In genomic region chr11:95805527-95805926, GRCm38 (mm10) we compare ENCODE assay signal across 10 mouse cellular contexts. TPM values are rescaled to one million over a fixed set of nuclear protein-coding genes. Genes with fewer than 3 reads are reported as not detected.
A peak's percentile ranks its signal among the peaks of the same experiment; 100 is the strongest.
DNase-seq lines count a peak whose midpoint lies in the region; ATAC-seq lines count a peak whose summit lies in the region.
"Had no signal": no experiment of that assay in that cellular context is flagged by ENCODE, and none has a peak within 500 bp of the region (broad histone marks: within the 10 kb centered on the region; RNA-seq: fewer than 3 reads in every experiment).

No protein-coding gene starts in this region.

- no peak for DNase-seq in hindbrain, embryonic 10.5 days (ENCODE audit: low spot score)
- peak; percentile 66 for DNase-seq in adrenal gland, adult 8-10 months
- peak; percentile 58 to 66 for DNase-seq in spleen, postnatal 10 days (ENCODE audit: low spot score in 2 of 2)
- no peak for DNase-seq in layer of hippocampus, adult 8-10 months (ENCODE audit: low spot score in 2 of 2)
- no peak for DNase-seq in layer of hippocampus, postnatal 10 days (ENCODE audit: low spot score in 2 of 2)
- no peak for DNase-seq in right cerebral cortex, postnatal 4 days
- DNase-seq: lung, embryonic 14.5 days had no signal

- peaks cover 12% of the 10 kb centered on the region for H3K9me3 ChIP-seq in hindbrain, embryonic 10.5 days
- no peaks in the 10 kb centered on the region for H3K9me3 ChIP-seq in hindbrain, embryonic 12.5 days (replicated peaks)
- H3K9me3 ChIP-seq in kidney, embryonic 15.5 days (replicated peaks): 0 out of 2 replicates have a peak, but pooled peaks cover 5% of the 10 kb centered on the region
- H3K9me3 ChIP-seq: hindbrain, embryonic 15.5 days had no signal

- WGBS in hindbrain, embryonic 10.5 days: 48% methylated on average over 3 of the region's 3 CpGs
- 54% methylated on average over 3 of the region's 3 CpGs for WGBS in hindbrain, embryonic 12.5 days
- 28% methylated on average over 3 of the region's 3 CpGs for WGBS in kidney, embryonic 15.5 days

- H3K4me3 ChIP-seq in hindbrain, embryonic 10.5 days: no peak overlapping the region
- no peak overlapping the region for H3K4me3 ChIP-seq in hindbrain, embryonic 12.5 days
- no peak overlapping the region for H3K4me3 ChIP-seq in kidney, embryonic 15.5 days (replicated peaks)
- H3K4me3 ChIP-seq: hindbrain, embryonic 15.5 days had no signal

- no peak overlapping the region for H3K4me2 ChIP-seq in hindbrain, embryonic 12.5 days (replicated peaks)
- no peak overlapping the region for H3K4me2 ChIP-seq in kidney, embryonic 15.5 days
- H3K4me2 ChIP-seq: hindbrain, embryonic 15.5 days; lung, embryonic 14.5 days had no signal

- H3K27ac ChIP-seq in hindbrain, embryonic 10.5 days: 0 out of 2 replicates have a peak overlapping the region, but pooled peaks have one; percentile 23
- no peak overlapping the region for H3K27ac ChIP-seq in hindbrain, embryonic 12.5 days
- no peak overlapping the region for H3K27ac ChIP-seq in kidney, embryonic 15.5 days
- H3K27ac ChIP-seq: hindbrain, embryonic 15.5 days had no signal

- 0 out of 2 replicates have a peak, but pooled peaks cover 6% of the 10 kb centered on the region for H3K36me3 ChIP-seq in hindbrain, embryonic 10.5 days
- no peaks in the 10 kb centered on the region for H3K36me3 ChIP-seq in hindbrain, embryonic 12.5 days
- no peaks in the 10 kb centered on the region for H3K36me3 ChIP-seq in kidney, embryonic 15.5 days
- H3K36me3 ChIP-seq: hindbrain, embryonic 15.5 days had no signal

- no peak overlapping the region for H3K9ac ChIP-seq in hindbrain, embryonic 12.5 days
- no peak overlapping the region for H3K9ac ChIP-seq in kidney, embryonic 15.5 days
- H3K9ac ChIP-seq: hindbrain, embryonic 15.5 days; lung, embryonic 14.5 days had no signal

- no peaks in the 10 kb centered on the region for H3K27me3 ChIP-seq in hindbrain, embryonic 10.5 days (ENCODE audit: insufficient read depth, poor library complexity, severe bottlenecking)
- H3K27me3 ChIP-seq in hindbrain, embryonic 12.5 days: no peaks in the 10 kb centered on the region
- H3K27me3 ChIP-seq in kidney, embryonic 15.5 days: no peaks in the 10 kb centered on the region
- H3K27me3 ChIP-seq: hindbrain, embryonic 15.5 days had no signal

- H3K4me1 ChIP-seq in hindbrain, embryonic 10.5 days (replicated peaks): peaks cover 23% of the 10 kb centered on the region
- H3K4me1 ChIP-seq in hindbrain, embryonic 12.5 days: peaks cover 7% of the 10 kb centered on the region
- H3K4me1 ChIP-seq in kidney, embryonic 15.5 days: 0 out of 2 replicates have a peak, but pooled peaks cover 5% of the 10 kb centered on the region
- H3K4me1 ChIP-seq: hindbrain, embryonic 15.5 days had no signal

- ATAC-seq in hindbrain, embryonic 12.5 days (ENCODE audit: low FRiP score): no peak
- peak; percentile 69; the same call in 1 of the 2 replicates for ATAC-seq in kidney, embryonic 15.5 days (replicated peaks; ENCODE audit: low FRiP score)

RNA-seq across cellular contexts. Expression of gene Phospho1, which starts 18.8 kb away (rescaled TPM):
- 0.42 and 0.86 TPM in 2 replicates for polyA plus RNA-seq in hindbrain, embryonic 10.5 days (2016; fragmentation: Nextera tagmentation; extraction: Ambion mirVana)
- polyA plus RNA-seq in hindbrain, embryonic 12.5 days (2016; fragmentation: Nextera tagmentation; extraction: Ambion mirVana): 0.43 TPM in 1 of 2 replicates, not detected in the other
- 100 to 1,000 TPM in 2 of 4 experiments, 10 to 100 TPM in 2; 61.9 to 148 (median 104) TPM for total RNA-seq in adrenal gland, adult 8-10 months (2022)
- 2.0 TPM in 1 of 2 replicates, not detected in the other for polyA plus RNA-seq in kidney, embryonic 15.5 days (2015; fragmentation: Nextera tagmentation; extraction: Ambion mirVana)
- total RNA-seq in layer of hippocampus, adult 8-10 months (2022): 10 to 100 TPM; 44.2 to 51.8 (median 50.0) TPM
- total RNA-seq in layer of hippocampus, postnatal 10 days (2021): 10 to 100 TPM; 17.8 to 21.3 TPM
- polyA plus RNA-seq: lung, embryonic 14.5 days had no signal

RNA-seq across cellular contexts. Expression of gene Gngt2, which starts 31.5 kb away (rescaled TPM):
- polyA plus RNA-seq in hindbrain, embryonic 10.5 days (2016; fragmentation: Nextera tagmentation; extraction: Ambion mirVana): 7.9 and 8.4 TPM in 2 replicates
- polyA plus RNA-seq in hindbrain, embryonic 12.5 days (2016; fragmentation: Nextera tagmentation; extraction: Ambion mirVana): 5.5 and 7.9 TPM in 2 replicates
- total RNA-seq in adrenal gland, adult 8-10 months (2022): 10 to 100 TPM; 14.7 to 19.0 (median 17.1) TPM
- 22.8 and 23.7 TPM in 2 replicates for polyA plus RNA-seq in kidney, embryonic 15.5 days (2015; fragmentation: Nextera tagmentation; extraction: Ambion mirVana)
- total RNA-seq in layer of hippocampus, adult 8-10 months (2022): 10 to 100 TPM in 2 of 4 experiments, 1 to 10 TPM in 2; 1.4 to 20.3 (median 11.8) TPM
- total RNA-seq in layer of hippocampus, postnatal 10 days (2021): 1 to 10 TPM; 2.1 to 2.6 TPM

RNA-seq across cellular contexts. Expression of gene Abi3, which starts 36.7 kb away (rescaled TPM):
- polyA plus RNA-seq in hindbrain, embryonic 10.5 days (2016; fragmentation: Nextera tagmentation; extraction: Ambion mirVana): 3.5 and 4.4 TPM in 2 replicates
- polyA plus RNA-seq in hindbrain, embryonic 12.5 days (2016; fragmentation: Nextera tagmentation; extraction: Ambion mirVana): 3.7 and 4.7 TPM in 2 replicates
- 10 to 100 TPM in 3 of 4 experiments, 1 to 10 TPM in 1; 8.9 to 14.3 (median 12.2) TPM for total RNA-seq in adrenal gland, adult 8-10 months (2022)
- 10.1 and 11.4 TPM in 2 replicates for polyA plus RNA-seq in kidney, embryonic 15.5 days (2015; fragmentation: Nextera tagmentation; extraction: Ambion mirVana)
- total RNA-seq in layer of hippocampus, adult 8-10 months (2022): 10 to 100 TPM in 2 of 4 experiments, 1 to 10 TPM in 2; 5.0 to 38.5 (median 21.7) TPM
- 1 to 10 TPM; 3.7 to 4.4 TPM for total RNA-seq in layer of hippocampus, postnatal 10 days (2021)

Comparison
In these comparisons a context has a peak if more than half of its experiments do, and no peak if none do; other contexts are left out.
1. DNase-seq: peak in adrenal gland, adult 8-10 months (single experiment) and spleen, postnatal 10 days (2 of 2); none in hindbrain, embryonic 10.5 days (single experiment), layer of hippocampus, adult 8-10 months (0 of 2), layer of hippocampus, postnatal 10 days (0 of 2) and right cerebral cortex, postnatal 4 days (single experiment).